Mouse (Mus musculus) stomach, embryonic 14.5 days (tissue): ENCODE results near the gene Cript. TPM values are rescaled to one million over a fixed set of nuclear protein-coding genes. Genes with fewer than 3 reads are reported as not detected.
A peak's percentile ranks its signal among the peaks of the same experiment; 100 is the strongest.

Experiments used
- ATAC-seq: fragments of 200-750 bp; cut with Nextera tagmentation; 2 replicates; pipeline ENCODE4 v1.8.0; 2017; ENCODE audit warnings: low read depth, moderate TSS enrichment; ENCODE audit not compliant: insufficient number of reproducible peaks, insufficient read depth, low FRiP score
- H3K27ac ChIP-seq: fragments of 300-500 bp; sonication (generic); 2 replicates; pipeline ENCODE4 v1.5.1; 2014; ENCODE audit warnings: mild to moderate bottlenecking, low read length, moderate library complexity, mixed read lengths
- H3K27me3 ChIP-seq: fragments of 300-500 bp; sonication (generic); 2 replicates; pipeline ENCODE4 v1.6.1; 2014; ENCODE audit warnings: low read length, control low read depth, mixed read lengths; ENCODE audit not compliant: control insufficient read depth, insufficient read depth
- H3K36me3 ChIP-seq: fragments of 300-500 bp; sonication (generic); 2 replicates; pipeline ENCODE4 v1.6.1; 2014; ENCODE audit warnings: mild to moderate bottlenecking, control low read depth, low read length, moderate library complexity, mixed read lengths; ENCODE audit not compliant: control insufficient read depth, insufficient read depth
- H3K4me1 ChIP-seq: fragments of 300-500 bp; sonication (generic); 2 replicates; pipeline ENCODE4 v1.6.1; 2014; ENCODE audit warnings: low read length, control low read depth, mixed read lengths; ENCODE audit not compliant: control insufficient read depth, insufficient read depth
- H3K4me2 ChIP-seq: fragments of 300-500 bp; sonication (generic); replicated peaks from 2 replicates; pipeline ENCODE4 v1.6.1; 2014; ENCODE audit warnings: low read depth, low read length, control low read depth
- H3K4me3 ChIP-seq: fragments of 300-500 bp; sonication (generic); 2 replicates; pipeline ENCODE4 v1.5.1; 2014; ENCODE audit warnings: low read depth, low read length, control low read depth
- H3K9ac ChIP-seq: fragments of 300-500 bp; sonication (generic); replicated peaks from 2 replicates; pipeline ENCODE4 v1.6.1; 2014; ENCODE audit warnings: low read depth, mild to moderate bottlenecking, control low read depth, low read length, moderate library complexity, mixed read lengths
- H3K9me3 ChIP-seq: fragments of 300-500 bp; sonication (generic); 2 replicates; pipeline ENCODE4 v1.6.1; 2016; ENCODE audit warnings: low read depth, low read length, control low read depth; ENCODE audit not compliant: control insufficient read depth
- WGBS: fragments of 180-500 bp; shearing (Covaris S2); extraction: QIAGEN DNeasy Blood & Tissue Kit; methylation state at CpG from one replicate; pipeline ENCODE4 v1.1.7; 2014; 5-methylcytosine and 5-hydroxymethylcytosine counted together
- polyA plus RNA-seq: library from polyadenylated mRNA; unstranded; fragments of >200 nt; fragmentation: Nextera tagmentation; extraction: Ambion mirVana; gene quantifications from 2 replicates; pipeline ENCODE4 v1.2.1, GENCODE M21; 2014

Cript gene
- polyA plus RNA-seq: 132 and 142 TPM in 2 replicates

DNA sequence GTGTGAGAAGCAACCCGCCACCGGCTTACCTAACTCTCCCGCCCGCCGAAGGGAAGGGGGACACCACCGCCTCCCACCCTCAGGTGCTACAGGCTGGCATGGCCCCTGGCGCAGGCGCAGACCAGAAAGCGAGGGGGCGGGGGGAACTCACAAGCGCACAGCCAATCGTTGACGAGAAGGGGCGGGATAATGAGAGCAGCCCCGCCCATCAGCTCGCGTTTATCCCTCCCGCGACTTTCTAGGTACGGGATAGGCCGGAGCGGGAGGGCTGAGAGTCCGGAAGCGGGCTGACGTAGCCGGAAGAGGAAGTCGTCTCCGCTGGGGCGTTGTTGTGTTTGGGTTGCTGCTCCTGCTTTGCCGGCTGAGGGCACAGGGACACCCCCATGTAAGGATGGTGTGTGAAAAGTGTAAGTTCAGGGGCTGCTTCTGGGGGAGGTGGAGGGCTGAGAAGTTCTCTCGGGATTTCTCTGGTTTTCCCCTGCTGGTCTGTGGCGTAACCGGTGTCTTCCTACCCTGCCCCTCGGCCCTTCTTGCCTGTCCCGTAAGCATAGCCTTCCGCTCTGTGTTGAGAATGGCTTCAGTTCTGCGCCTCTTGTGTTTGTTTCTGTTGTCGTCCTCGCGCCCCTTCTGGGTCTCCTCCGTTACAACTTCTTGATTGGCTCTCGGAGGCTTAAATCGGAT lies at the start of gene Cript, which contains the start of gene Pigf:
Gene Cript (plus strand): TSS at position 282 of the 681 bp plus-strand sequence.
Gene Pigf (minus strand): TSS at position 138 of the 681 bp plus-strand sequence.
- Histone ChIP-seq H3K9ac (peak within 1 kb of the TSS; percentile 61), H3K4me1 (peaks cover 9% of the 10 kb centered on the region; the same call in 1 of the 2 replicates), H3K36me3 (no peaks in the 10 kb centered on the region; the same call in 1 of the 2 replicates), H3K9me3 (no peaks in the 10 kb centered on the region), H3K27ac (peak within 1 kb of the TSS; percentile 69; the same call in 1 of the 2 replicates), H3K27me3 (no peaks in the 10 kb centered on the region), H3K4me3 (peak within 1 kb of the TSS; percentile 72), H3K4me2 (peak within 1 kb of the TSS; percentile 95)
- under 1% methylated on average over 43 of the region's 43 CpGs for WGBS
- peak; percentile 100 for ATAC-seq

DNA sequence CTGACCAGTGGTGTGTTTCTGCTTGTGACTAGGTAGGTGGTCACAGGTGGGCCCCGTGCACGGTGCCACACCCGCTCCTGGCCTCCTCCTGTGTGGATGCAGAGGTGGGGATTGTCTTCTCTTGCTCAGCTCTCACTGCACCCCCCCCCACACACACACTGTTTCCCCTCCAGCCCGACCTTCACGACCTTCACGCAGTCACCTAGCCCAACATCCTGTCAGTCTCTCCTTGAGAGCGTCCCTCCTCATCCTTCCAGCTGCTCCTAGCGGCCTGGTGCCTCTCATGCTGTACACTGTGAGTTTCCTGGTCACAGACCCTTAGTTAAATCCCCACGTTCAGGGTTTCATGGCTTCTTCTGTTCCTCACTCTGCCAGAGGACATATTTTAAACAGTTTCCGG lies 49.0 kb upstream of the Cript start:
- no peak overlapping the region for H3K4me3 ChIP-seq
- no peak overlapping the region for H3K4me2 ChIP-seq
- H3K36me3 ChIP-seq: peaks cover 8% of the 10 kb centered on the region; the same call in 1 of the 2 replicates
- no peaks in the 10 kb centered on the region for H3K4me1 ChIP-seq
- ATAC-seq: no peak
- no peaks in the 10 kb centered on the region for H3K9me3 ChIP-seq
- no peak overlapping the region for H3K27ac ChIP-seq
- WGBS: 80% methylated on average over 10 of the region's 10 CpGs
- H3K9ac ChIP-seq: no peak overlapping the region
- H3K27me3 ChIP-seq: no peaks in the 10 kb centered on the region

DNA sequence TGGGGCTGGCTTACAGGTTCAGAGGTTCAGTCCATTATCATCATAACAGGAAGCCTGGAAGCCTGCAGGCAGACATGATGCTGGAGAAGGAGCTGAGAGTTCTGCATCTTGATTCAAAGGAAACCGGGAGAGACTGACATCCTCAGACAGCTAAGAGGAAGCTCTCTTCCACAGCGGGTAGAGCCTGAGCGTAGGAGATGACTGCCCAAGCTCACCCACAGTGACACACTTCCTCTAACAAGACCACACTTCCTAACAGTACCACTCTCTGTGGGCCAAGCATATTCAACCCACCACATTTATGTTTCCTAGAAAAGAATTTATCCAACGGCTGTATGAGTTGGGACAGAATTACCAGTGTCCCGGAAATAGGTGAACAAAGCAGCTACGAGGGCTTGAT lies 46.9 kb upstream of the Cript start:
- WGBS: 91% methylated on average over 6 of the region's 6 CpGs
- peaks cover 3% of the 10 kb centered on the region; the same call in 1 of the 2 replicates for H3K4me1 ChIP-seq
- H3K9ac ChIP-seq: no peak overlapping the region
- no peaks in the 10 kb centered on the region for H3K27me3 ChIP-seq
- H3K27ac ChIP-seq: no peak overlapping the region
- no peak overlapping the region for H3K4me3 ChIP-seq
- no peaks in the 10 kb centered on the region for H3K9me3 ChIP-seq
- peaks cover 8% of the 10 kb centered on the region; the same call in 1 of the 2 replicates for H3K36me3 ChIP-seq
- no peak for ATAC-seq
- no peak overlapping the region for H3K4me2 ChIP-seq

DNA sequence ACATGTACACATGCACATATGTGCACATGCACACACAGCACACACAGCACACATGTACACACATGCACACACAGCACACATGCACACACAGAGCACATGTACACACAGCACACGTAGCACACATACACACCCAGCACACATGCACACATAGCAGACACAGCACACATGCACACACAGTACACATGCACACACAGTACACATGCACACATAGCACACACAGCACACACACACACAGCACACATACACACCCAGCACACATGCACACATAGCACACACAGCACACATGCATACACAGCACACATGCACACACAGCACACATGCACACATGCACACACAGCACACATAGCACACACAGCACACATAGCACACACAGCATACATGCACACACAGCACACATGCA lies 44.1 kb upstream of the Cript start:
- H3K9me3 ChIP-seq: no peaks in the 10 kb centered on the region
- H3K36me3 ChIP-seq: peaks cover 3% of the 10 kb centered on the region; the same call in 1 of the 2 replicates
- no peak overlapping the region for H3K4me2 ChIP-seq
- WGBS: 81% methylated on average over 1 of the region's 1 CpGs
- no peak overlapping the region for H3K4me3 ChIP-seq
- H3K27ac ChIP-seq: no peak overlapping the region
- no peaks in the 10 kb centered on the region for H3K27me3 ChIP-seq
- H3K4me1 ChIP-seq: peaks cover 3% of the 10 kb centered on the region; the same call in 1 of the 2 replicates
- ATAC-seq: no peak
- no peak overlapping the region for H3K9ac ChIP-seq

DNA sequence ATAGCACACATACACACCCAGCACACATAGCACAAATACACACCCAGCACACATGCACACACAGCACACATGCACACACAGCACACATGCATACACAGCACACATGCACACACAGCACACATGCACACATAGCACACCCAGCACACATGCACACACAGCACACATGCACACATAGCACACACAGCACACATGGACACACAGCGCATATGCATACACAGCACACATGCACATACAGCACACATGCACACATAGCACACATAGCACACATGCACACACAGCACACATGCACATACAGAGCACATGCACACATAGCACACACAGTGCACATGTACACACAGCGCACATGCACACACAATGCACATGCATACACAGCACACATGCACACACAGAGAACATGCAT lies 43.6 kb upstream of the Cript start:
- Histone ChIP-seq H3K27ac (no peak overlapping the region), H3K9me3 (no peaks in the 10 kb centered on the region), H3K4me1 (peaks cover 4% of the 10 kb centered on the region), H3K4me3 (no peak overlapping the region), H3K4me2 (no peak overlapping the region), H3K27me3 (no peaks in the 10 kb centered on the region), H3K9ac (no peak overlapping the region), H3K36me3 (no peaks in the 10 kb centered on the region; the same call in 1 of the 2 replicates)
- ATAC-seq: no peak
- WGBS: 100% methylated on average over 2 of the region's 2 CpGs

DNA sequence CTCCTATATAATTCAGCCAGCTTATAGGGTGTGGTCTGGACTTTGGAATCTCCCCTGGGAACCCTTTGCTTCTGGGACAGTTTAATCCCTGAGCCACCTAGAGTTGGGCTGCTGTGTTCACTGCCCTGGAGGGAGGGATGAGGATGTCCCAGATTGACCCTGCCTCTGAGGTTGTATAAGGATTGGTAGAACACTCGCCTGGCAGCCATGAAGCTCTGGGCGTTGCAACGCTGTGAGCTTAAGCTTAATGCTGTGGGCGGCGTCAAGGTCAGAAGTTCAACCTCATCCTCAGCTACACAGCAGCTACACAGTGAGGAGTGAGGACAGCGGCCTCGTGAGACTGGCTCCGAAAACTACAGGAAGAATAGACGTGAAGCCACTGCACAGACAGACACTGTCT lies 42.9 kb upstream of the Cript start:
- WGBS: 57% methylated on average over 9 of the region's 9 CpGs
- Histone ChIP-seq H3K4me3 (no peak overlapping the region), H3K36me3 (no peaks in the 10 kb centered on the region; the same call in 1 of the 2 replicates), H3K27me3 (no peaks in the 10 kb centered on the region), H3K4me1 (peaks cover 8% of the 10 kb centered on the region), H3K9ac (no peak overlapping the region), H3K4me2 (no peak overlapping the region), H3K27ac (no peak overlapping the region), H3K9me3 (no peaks in the 10 kb centered on the region)
- 0 out of 2 replicates have a peak, but pooled peaks have one; percentile 53 for ATAC-seq

DNA sequence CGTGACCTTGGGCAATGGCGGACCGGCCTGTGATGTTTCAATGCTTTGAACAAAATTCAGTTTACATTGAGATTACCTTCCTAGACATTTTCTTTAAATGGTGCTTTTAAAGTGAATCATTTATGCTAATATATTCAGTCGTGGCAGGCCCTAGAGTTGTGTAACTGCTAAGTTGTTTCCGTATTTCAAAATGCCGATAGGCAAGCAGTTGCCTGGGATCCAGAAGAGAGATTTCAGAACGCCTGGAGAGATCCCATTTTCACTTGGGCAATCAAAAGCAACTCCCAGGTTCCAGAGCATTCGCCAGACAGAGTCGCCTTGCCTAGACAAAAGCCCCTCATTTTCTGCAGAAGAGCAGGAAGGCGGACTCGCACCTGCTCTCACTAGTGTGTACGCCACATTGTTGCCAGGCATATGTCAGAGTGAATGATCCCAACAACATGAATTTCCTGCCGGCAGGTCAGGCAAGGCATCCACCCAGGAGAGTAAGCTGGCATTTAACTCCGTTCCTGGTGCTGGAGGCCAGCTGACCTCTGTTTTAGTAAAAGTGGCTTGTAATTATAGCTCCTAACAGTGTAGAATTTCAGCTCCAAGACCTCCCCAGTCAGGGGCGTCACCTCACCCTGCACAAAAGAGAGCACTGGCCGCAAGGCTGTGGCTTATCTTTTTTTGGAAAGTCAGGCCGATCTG lies 38.8 kb upstream of the Cript start:
- Histone ChIP-seq H3K9ac (no peak overlapping the region), H3K4me2 (no peak overlapping the region), H3K36me3 (no peaks in the 10 kb centered on the region), H3K4me1 (peaks cover 8% of the 10 kb centered on the region), H3K27me3 (no peaks in the 10 kb centered on the region), H3K9me3 (no peaks in the 10 kb centered on the region), H3K4me3 (no peak overlapping the region), H3K27ac (peak overlapping the region; percentile 3; the same call in 1 of the 2 replicates)
- ATAC-seq: no peak
- 48% methylated on average over 17 of the region's 17 CpGs for WGBS

DNA sequence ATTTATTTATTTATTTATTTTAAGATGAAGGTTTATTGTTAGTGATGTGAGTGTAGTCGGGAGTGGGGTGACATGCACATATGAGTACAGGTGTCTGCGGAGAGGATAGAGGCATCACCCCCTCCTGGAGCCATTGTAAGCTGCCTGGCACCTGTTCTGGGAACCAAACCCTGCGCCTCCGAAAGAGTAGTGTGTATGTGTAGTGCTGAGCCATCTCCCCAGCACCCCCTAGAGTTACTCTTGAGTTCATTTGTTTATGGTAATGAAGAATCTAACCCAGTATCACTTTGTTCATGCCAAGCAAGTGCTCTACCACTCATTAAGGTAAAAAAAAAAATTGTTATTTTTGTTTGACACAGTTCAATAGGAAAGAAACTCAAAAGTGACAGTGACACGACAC lies 37.2 kb upstream of the Cript start:
- peaks cover 6% of the 10 kb centered on the region for H3K4me1 ChIP-seq
- no peak overlapping the region for H3K4me3 ChIP-seq
- H3K4me2 ChIP-seq: no peak overlapping the region
- H3K9me3 ChIP-seq: no peaks in the 10 kb centered on the region
- H3K36me3 ChIP-seq: no peaks in the 10 kb centered on the region
- WGBS: 87% methylated on average over 5 of the region's 5 CpGs
- no peak overlapping the region for H3K9ac ChIP-seq
- no peaks in the 10 kb centered on the region for H3K27me3 ChIP-seq
- no peak overlapping the region for H3K27ac ChIP-seq
- no peak for ATAC-seq
